Mouse (Mus musculus): ENCODE measurements around the gene Kcnj6. TPM values are rescaled to one million over a fixed set of nuclear protein-coding genes. Genes with fewer than 3 reads are reported as not detected.

Gene Kcnj6
- polyA plus RNA-seq, 1 experiment from 2014 or later: not detected

- Histone ChIP-seq H3K9ac (replicated peaks; ENCODE audit: low read length) (no peak overlapping the region), H3K27me3 (ENCODE audit: insufficient read depth, low read length) (no peaks in the 10 kb centered on the region), H3K27ac (ENCODE audit: low read length) (no peak overlapping the region), H3K4me3 (ENCODE audit: low read length) (no peak overlapping the region), H3K4me2 (replicated peaks; ENCODE audit: low read depth, low read length) (no peak overlapping the region), H3K4me1 (ENCODE audit: insufficient read depth, low read length) (no peaks in the 10 kb centered on the region), H3K9me3 (ENCODE audit: low read length) (no peaks in the 10 kb centered on the region), H3K36me3 (ENCODE audit: insufficient read depth, low read length) (no peaks in the 10 kb centered on the region)
- no peak for ATAC-seq (ENCODE audit: low FRiP score, low TSS enrichment)
- WGBS: 88% methylated on average over 7 of the region's 7 CpGs
Measured at GRCm38 (mm10) chr16:94949172-94949571, 48.3 kb downstream of the Kcnj6 start.

- no peak overlapping the region for H3K27ac ChIP-seq (ENCODE audit: low read length)
- no peak overlapping the region for H3K4me3 ChIP-seq (ENCODE audit: low read length)
- no peak overlapping the region for H3K4me2 ChIP-seq (replicated peaks; ENCODE audit: low read depth, low read length)
- H3K9ac ChIP-seq (replicated peaks; ENCODE audit: low read length): no peak overlapping the region
- no peak for ATAC-seq (ENCODE audit: low FRiP score, low TSS enrichment)
- no peaks in the 10 kb centered on the region for H3K4me1 ChIP-seq (ENCODE audit: insufficient read depth, low read length)
- 75% methylated on average over 5 of the region's 5 CpGs for WGBS
- no peaks in the 10 kb centered on the region for H3K9me3 ChIP-seq (ENCODE audit: low read length)
- H3K27me3 ChIP-seq (ENCODE audit: insufficient read depth, low read length): no peaks in the 10 kb centered on the region
- no peaks in the 10 kb centered on the region for H3K36me3 ChIP-seq (ENCODE audit: insufficient read depth, low read length)
Measured at GRCm38 (mm10) chr16:94946848-94947247, 50.7 kb downstream of the Kcnj6 start.

GRCm38 (mm10) chr16:94932702-94933101 lies 64.8 kb downstream of the Kcnj6 start:
- Histone ChIP-seq H3K36me3 (ENCODE audit: insufficient read depth, low read length) (no peaks in the 10 kb centered on the region), H3K4me2 (replicated peaks; ENCODE audit: low read depth, low read length) (no peak overlapping the region), H3K4me3 (ENCODE audit: low read length) (no peak overlapping the region), H3K9me3 (ENCODE audit: low read length) (no peaks in the 10 kb centered on the region), H3K4me1 (ENCODE audit: insufficient read depth, low read length) (peaks cover 17% of the 10 kb centered on the region), H3K27ac (ENCODE audit: low read length) (no peak overlapping the region), H3K27me3 (ENCODE audit: insufficient read depth, low read length) (no peaks in the 10 kb centered on the region), H3K9ac (replicated peaks; ENCODE audit: low read length) (no peak overlapping the region)
- WGBS: 64% methylated on average over 8 of the region's 8 CpGs
- ATAC-seq (ENCODE audit: low FRiP score, low TSS enrichment): no peak

- Histone ChIP-seq H3K4me3 (ENCODE audit: low read length) (no peak overlapping the region), H3K27me3 (ENCODE audit: insufficient read depth, low read length) (no peaks in the 10 kb centered on the region), H3K4me1 (ENCODE audit: insufficient read depth, low read length) (peaks cover 17% of the 10 kb centered on the region), H3K27ac (ENCODE audit: low read length) (no peak overlapping the region), H3K9me3 (ENCODE audit: low read length) (no peaks in the 10 kb centered on the region), H3K4me2 (replicated peaks; ENCODE audit: low read depth, low read length) (peak overlapping the region; percentile 39), H3K36me3 (ENCODE audit: insufficient read depth, low read length) (no peaks in the 10 kb centered on the region), H3K9ac (replicated peaks; ENCODE audit: low read length) (no peak overlapping the region)
- peak; percentile 59; the same call in 1 of the 2 replicates for ATAC-seq (ENCODE audit: low FRiP score, low TSS enrichment)
- WGBS: 6% methylated on average over 21 of the region's 21 CpGs
Measured at GRCm38 (mm10) chr16:94931343-94932301, 65.9 kb downstream of the Kcnj6 start.

GRCm38 (mm10) chr16:94925364-94925763 lies 72.1 kb downstream of the Kcnj6 start:
- Histone ChIP-seq H3K4me3 (ENCODE audit: low read length) (no peak overlapping the region), H3K27me3 (ENCODE audit: insufficient read depth, low read length) (no peaks in the 10 kb centered on the region), H3K9me3 (ENCODE audit: low read length) (no peaks in the 10 kb centered on the region), H3K27ac (ENCODE audit: low read length) (no peak overlapping the region), H3K9ac (replicated peaks; ENCODE audit: low read length) (no peak overlapping the region), H3K4me1 (ENCODE audit: insufficient read depth, low read length) (peaks cover 8% of the 10 kb centered on the region; the same call in 1 of the 2 replicates), H3K4me2 (replicated peaks; ENCODE audit: low read depth, low read length) (peak overlapping the region; percentile 8; the same call in 1 of the 2 replicates), H3K36me3 (ENCODE audit: insufficient read depth, low read length) (no peaks in the 10 kb centered on the region)
- 14% methylated on average over 6 of the region's 6 CpGs for WGBS
- ATAC-seq (ENCODE audit: low FRiP score, low TSS enrichment): peak; percentile 70; the same call in 1 of the 2 replicates

GRCm38 (mm10) chr16:94919177-94919576 lies 78.3 kb downstream of the Kcnj6 start:
- ATAC-seq (ENCODE audit: low FRiP score, low TSS enrichment): no peak
- WGBS: 85% methylated on average over 5 of the region's 5 CpGs
- Histone ChIP-seq H3K36me3 (ENCODE audit: insufficient read depth, low read length) (no peaks in the 10 kb centered on the region), H3K9me3 (ENCODE audit: low read length) (no peaks in the 10 kb centered on the region), H3K27ac (ENCODE audit: low read length) (no peak overlapping the region), H3K4me2 (replicated peaks; ENCODE audit: low read depth, low read length) (no peak overlapping the region), H3K9ac (replicated peaks; ENCODE audit: low read length) (no peak overlapping the region), H3K27me3 (ENCODE audit: insufficient read depth, low read length) (no peaks in the 10 kb centered on the region), H3K4me3 (ENCODE audit: low read length) (no peak overlapping the region), H3K4me1 (ENCODE audit: insufficient read depth, low read length) (no peaks in the 10 kb centered on the region)

GRCm38 (mm10) chr16:94906026-94906425 lies 91.5 kb downstream of the Kcnj6 start:
- Histone ChIP-seq H3K9me3 (ENCODE audit: low read length) (no peaks in the 10 kb centered on the region), H3K27ac (ENCODE audit: low read length) (no peak overlapping the region), H3K4me1 (ENCODE audit: insufficient read depth, low read length) (no peaks in the 10 kb centered on the region), H3K27me3 (ENCODE audit: insufficient read depth, low read length) (no peaks in the 10 kb centered on the region), H3K4me2 (replicated peaks; ENCODE audit: low read depth, low read length) (no peak overlapping the region), H3K9ac (replicated peaks; ENCODE audit: low read length) (no peak overlapping the region), H3K4me3 (ENCODE audit: low read length) (no peak overlapping the region), H3K36me3 (ENCODE audit: insufficient read depth, low read length) (no peaks in the 10 kb centered on the region)
- no peak for ATAC-seq (ENCODE audit: low FRiP score, low TSS enrichment)
- WGBS: 97% methylated on average over 4 of the region's 4 CpGs

- Histone ChIP-seq H3K4me1 (ENCODE audit: insufficient read depth, low read length) (no peaks in the 10 kb centered on the region), H3K9me3 (ENCODE audit: low read length) (no peaks in the 10 kb centered on the region), H3K4me3 (ENCODE audit: low read length) (no peak overlapping the region), H3K36me3 (ENCODE audit: insufficient read depth, low read length) (no peaks in the 10 kb centered on the region), H3K4me2 (replicated peaks; ENCODE audit: low read depth, low read length) (no peak overlapping the region), H3K27me3 (ENCODE audit: insufficient read depth, low read length) (no peaks in the 10 kb centered on the region), H3K9ac (replicated peaks; ENCODE audit: low read length) (no peak overlapping the region), H3K27ac (ENCODE audit: low read length) (no peak overlapping the region)
- no peak for ATAC-seq (ENCODE audit: low FRiP score, low TSS enrichment)
- 79% methylated on average over 6 of the region's 6 CpGs for WGBS
Measured at GRCm38 (mm10) chr16:94898832-94899231, 98.7 kb downstream of the Kcnj6 start.

- Histone ChIP-seq H3K4me3 (ENCODE audit: low read length) (no peak overlapping the region), H3K9ac (replicated peaks; ENCODE audit: low read length) (no peak overlapping the region), H3K27ac (ENCODE audit: low read length) (no peak overlapping the region), H3K36me3 (ENCODE audit: insufficient read depth, low read length) (no peaks in the 10 kb centered on the region), H3K4me2 (replicated peaks; ENCODE audit: low read depth, low read length) (no peak overlapping the region), H3K4me1 (ENCODE audit: insufficient read depth, low read length) (peaks cover 7% of the 10 kb centered on the region), H3K9me3 (ENCODE audit: low read length) (no peaks in the 10 kb centered on the region), H3K27me3 (ENCODE audit: insufficient read depth, low read length) (no peaks in the 10 kb centered on the region)
- ATAC-seq (ENCODE audit: low FRiP score, low TSS enrichment): no peak
- WGBS: 85% methylated on average over 4 of the region's 4 CpGs
Measured at GRCm38 (mm10) chr16:94892162-94892650, 105.3 kb downstream of the Kcnj6 start.

- Histone ChIP-seq H3K36me3 (ENCODE audit: insufficient read depth, low read length) (no peaks in the 10 kb centered on the region), H3K27ac (ENCODE audit: low read length) (no peak overlapping the region), H3K4me3 (ENCODE audit: low read length) (no peak overlapping the region), H3K4me2 (replicated peaks; ENCODE audit: low read depth, low read length) (no peak overlapping the region), H3K4me1 (ENCODE audit: insufficient read depth, low read length) (peaks cover 7% of the 10 kb centered on the region), H3K9ac (replicated peaks; ENCODE audit: low read length) (no peak overlapping the region), H3K27me3 (ENCODE audit: insufficient read depth, low read length) (no peaks in the 10 kb centered on the region), H3K9me3 (ENCODE audit: low read length) (no peaks in the 10 kb centered on the region)
- ATAC-seq (ENCODE audit: low FRiP score, low TSS enrichment): no peak
- WGBS: 39% methylated on average over 6 of the region's 6 CpGs
Measured at GRCm38 (mm10) chr16:94890581-94890980, 106.9 kb downstream of the Kcnj6 start.
